Mouse (Mus musculus): Measurements from ENCODE around the gene Apon.

DNA sequence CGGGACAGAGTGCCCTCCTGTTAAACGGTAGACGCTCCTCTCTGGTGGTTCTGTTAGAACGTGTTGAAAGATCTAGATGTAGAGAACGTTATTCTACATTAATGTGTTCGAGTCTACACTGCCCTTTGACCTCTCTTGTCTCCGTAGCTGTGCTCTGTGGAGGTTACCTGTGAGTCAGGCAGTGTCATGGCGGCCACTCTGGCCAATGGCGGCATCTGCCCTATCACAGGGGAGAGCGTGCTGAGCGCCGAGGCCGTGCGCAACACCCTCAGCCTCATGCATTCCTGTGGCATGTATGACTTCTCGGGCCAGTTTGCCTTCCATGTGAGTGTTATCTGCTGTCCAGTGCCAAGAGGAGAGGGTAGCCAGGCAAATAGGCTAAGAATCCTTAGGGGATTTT is 49.0 kb upstream of the Apon start:
- no peak for TF ChIP-seq CTCF (IDR thresholded peaks at IDR 0.05; ENCODE audit: low read depth, low read length)
- no peak for TF ChIP-seq POLR2A (IDR thresholded peaks at IDR 0.05; ENCODE audit: borderline replicate concordance, low read depth, low read length)

All from bone marrow macrophage, adult 2 months (primary cell).